Mouse (Mus musculus) erythroblast, adult 5-6 weeks (primary cell): ENCODE results near the gene Glt1d1. TPM values are rescaled to one million over a fixed set of nuclear protein-coding genes. Genes with fewer than 3 reads are reported as not detected.

Experiments used
- ATAC-seq: replicated peaks from 2 replicates; pipeline ENCODE4 v1.8.0; 2016; ENCODE audit warnings: moderate number of reproducible peaks, mild to moderate bottlenecking, moderate TSS enrichment, inconsistent platforms; ENCODE audit not compliant: poor library complexity, low FRiP score, severe bottlenecking
- total RNA-seq, 2 experiments: library from RNA; stranded (forward) in 1 of 2; stranded (reverse) in 1 of 2; fragments of 150-400 nt in 1 of 2; fragments of 200-764, 138-1000 nt in 1 of 2; gene quantifications; 2 replicates each; pipeline versions ENCODE4 v1.2.3 to v1.2.4; 2015 to 2017; ENCODE audit warnings: low replicate concordance in 2 of 2

Glt1d1 gene
- total RNA-seq, 2 experiments from 2014 or later = 0.77 to 1.3 TPM

DNA sequence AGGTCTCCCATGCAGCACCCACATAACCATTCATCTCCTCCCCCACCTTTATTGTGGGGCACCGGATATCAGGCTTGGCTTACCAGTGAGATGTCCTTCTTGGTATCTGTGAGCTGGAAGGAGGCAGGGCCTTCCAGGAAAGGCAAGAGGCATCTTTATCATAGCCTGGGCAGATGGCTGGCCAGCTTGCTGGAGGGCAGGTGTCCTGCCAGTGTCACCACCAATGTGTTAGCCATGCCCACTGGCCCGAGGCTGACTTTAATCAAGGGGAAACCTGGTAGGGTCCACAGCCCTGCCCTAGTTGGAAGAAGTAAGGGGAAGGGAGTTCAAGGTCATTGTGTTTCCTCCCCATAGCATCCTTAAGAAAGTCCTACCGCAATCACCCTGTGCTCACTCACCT lies 123.9 kb downstream of the Glt1d1 start:
- ATAC-seq = no peak

DNA sequence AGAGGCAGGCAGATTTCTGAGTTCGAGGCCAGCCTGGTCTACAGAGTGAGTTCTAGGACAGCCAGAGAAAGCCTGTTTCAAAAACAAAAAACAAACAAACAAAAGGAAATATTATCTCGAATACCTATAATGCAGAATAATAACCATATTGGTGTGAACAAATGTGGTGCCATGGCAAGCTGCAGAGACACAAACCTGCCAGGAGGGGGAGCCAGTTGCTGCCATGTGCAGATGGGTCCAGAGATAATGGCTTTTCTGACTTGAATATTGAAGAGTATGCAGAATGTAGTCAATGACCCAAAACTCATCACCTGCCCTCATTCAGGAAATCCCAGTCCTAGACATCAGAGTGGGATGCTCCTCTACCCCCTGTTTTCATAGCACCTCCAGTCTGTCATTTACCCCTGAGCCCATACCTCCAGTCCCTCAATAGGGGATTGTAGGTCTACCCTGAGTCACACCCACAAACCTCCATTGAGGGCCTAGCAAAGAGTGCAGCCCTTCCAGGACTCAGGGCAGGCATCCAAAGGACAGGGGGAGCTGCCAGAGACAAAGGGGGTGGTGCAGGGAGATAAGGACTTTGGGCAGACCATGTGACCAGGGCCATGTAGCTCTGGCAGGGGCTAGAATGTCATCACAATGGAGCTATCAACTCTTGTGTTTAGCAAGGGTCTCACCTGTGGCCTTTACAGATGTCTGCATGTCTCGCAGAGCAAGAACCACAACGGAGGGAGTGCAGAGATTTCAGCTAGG lies 124.8 kb downstream of the Glt1d1 start:
- no peak for ATAC-seq

DNA sequence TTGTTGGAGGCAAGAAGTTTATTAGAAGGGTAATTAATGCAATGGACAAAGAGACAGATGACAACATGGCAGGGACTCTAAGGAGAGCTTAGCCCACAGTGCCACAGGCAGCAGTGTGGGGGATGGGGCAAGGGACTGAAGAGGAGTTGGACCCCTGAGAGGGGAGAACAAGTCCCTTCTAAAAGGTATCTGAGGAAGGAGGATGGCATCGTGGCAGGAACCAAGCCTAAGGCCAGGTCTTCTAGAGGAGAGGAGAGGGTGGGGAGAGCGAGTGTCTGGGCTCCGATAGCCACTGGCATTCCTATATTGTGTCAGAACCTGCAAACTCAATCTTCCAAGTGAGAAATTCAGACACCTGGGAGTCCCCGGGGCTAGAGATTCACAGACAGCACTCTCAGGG lies 126.5 kb downstream of the Glt1d1 start:
- no peak for ATAC-seq

Other genes with a start within 250 kb of the Glt1d1 start
- gene Slc15a4, start 635 bp downstream of the Glt1d1 start, total RNA-seq (2015; ENCODE audit: low replicate concordance) = 5.4 and 37.6 TPM in 2 replicates
- gene Slc15a4, start 635 bp downstream of the Glt1d1 start, total RNA-seq (2017; ENCODE audit: low replicate concordance) = 10.0 and 12.1 TPM in 2 replicates